Mouse (Mus musculus) right cerebral cortex, postnatal 36 days (tissue): ENCODE measurements around the gene Ubtf.

Experiments used
- DNase-seq, 2 experiments: peaks; one replicate each; pipeline ENCODE4 v3.0.0; 2022; ENCODE audit warnings: low spot score in 2 of 2, mixed read lengths in 1 of 2

Gene Ubtf

DNA sequence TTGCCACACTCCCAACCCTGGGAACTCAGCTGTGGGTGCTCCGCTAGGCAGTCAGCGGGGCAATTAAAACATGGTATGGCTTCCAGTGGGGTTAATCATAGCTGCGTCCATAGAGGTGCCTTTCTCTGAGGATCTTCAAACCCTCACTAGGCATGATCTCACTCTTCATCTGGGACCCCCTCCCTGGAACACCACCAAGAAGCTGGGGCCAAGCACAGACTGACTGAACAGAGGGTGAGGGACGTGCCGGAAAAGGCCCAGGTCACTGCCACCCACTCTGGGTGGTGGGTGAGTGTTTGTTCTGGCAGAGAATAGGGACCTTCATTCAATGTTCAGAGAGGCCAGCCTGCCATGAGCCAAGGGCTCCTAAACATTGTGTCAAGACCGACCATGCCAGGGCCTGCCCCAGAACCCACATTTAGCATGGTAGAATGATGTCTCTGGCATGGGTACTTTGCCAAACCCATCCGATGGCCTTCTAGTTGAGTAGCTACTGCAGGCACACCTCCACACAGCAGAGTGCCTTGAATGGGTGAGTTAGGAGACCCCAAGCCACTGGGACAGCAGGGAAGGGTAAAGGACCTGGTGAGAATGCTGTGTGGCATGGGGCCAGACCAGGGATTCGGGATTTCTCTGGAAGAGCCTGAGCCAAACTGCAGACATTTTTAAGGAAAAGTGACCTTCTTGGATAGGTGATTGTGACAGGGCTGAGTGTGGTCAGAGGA, 52.7 kb downstream of the Ubtf start:
- DNase-seq = no peak

DNA sequence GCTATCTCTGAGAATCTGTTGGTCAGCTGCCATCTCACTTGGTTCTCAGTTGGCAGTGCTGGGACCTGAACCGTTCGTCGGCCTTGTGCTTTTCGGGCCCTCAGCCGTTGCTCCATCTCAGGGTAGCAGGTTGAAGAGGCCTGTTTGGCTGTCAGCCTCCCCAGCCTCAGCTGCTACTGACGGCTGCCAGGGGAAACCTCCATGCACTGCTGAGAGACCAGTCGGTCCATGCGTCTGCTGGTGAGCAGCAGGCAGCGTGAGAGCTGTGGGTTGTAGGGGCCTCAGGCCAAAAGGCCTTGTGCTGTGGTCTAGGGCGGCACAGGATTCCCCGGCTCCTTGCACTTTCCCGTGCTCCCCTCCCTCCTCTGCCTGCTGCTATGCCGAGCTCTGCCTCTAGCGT, 53.7 kb downstream of the Ubtf start:
- no peak for DNase-seq

DNA sequence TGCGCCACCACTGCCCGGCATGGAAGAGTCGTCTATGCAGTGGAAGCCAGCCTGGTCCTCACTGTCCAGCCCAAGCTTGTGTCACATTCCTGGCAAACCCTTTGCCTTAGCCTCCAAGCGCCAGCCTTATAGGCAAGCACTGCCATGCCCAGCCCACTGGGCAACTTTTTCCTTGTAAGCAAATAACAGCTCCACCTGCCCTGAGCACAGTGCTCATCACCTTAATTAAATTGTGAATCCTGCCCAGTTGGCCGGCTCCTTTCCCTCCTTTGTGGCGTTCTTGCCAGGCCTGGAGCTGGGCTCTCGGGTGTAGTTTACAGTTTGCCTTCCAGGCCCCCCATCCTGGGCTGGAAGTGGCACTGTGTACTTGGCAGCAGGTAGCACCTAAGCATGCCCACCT, 56.3 kb downstream of the Ubtf start:
- no peak for DNase-seq

GRCm38 (mm10) chr11:102258521-102258920, 61.0 kb downstream of the Ubtf start:
- DNase-seq = no peak

GRCm38 (mm10) chr11:102258095-102258494, 61.4 kb downstream of the Ubtf start:
- no peak for DNase-seq

GRCm38 (mm10) chr11:102257514-102257913, 62.0 kb downstream of the Ubtf start:
- no peak for DNase-seq
